Mouse (Mus musculus): ENCODE results near the gene Ecpas. TPM values are rescaled to one million over a fixed set of nuclear protein-coding genes. Genes with fewer than 3 reads are reported as not detected.

Ecpas gene
- polyA plus RNA-seq (2015; fragmentation: Nextera tagmentation; extraction: Ambion mirVana): 25.9 and 29.3 TPM in 2 replicates

DNA sequence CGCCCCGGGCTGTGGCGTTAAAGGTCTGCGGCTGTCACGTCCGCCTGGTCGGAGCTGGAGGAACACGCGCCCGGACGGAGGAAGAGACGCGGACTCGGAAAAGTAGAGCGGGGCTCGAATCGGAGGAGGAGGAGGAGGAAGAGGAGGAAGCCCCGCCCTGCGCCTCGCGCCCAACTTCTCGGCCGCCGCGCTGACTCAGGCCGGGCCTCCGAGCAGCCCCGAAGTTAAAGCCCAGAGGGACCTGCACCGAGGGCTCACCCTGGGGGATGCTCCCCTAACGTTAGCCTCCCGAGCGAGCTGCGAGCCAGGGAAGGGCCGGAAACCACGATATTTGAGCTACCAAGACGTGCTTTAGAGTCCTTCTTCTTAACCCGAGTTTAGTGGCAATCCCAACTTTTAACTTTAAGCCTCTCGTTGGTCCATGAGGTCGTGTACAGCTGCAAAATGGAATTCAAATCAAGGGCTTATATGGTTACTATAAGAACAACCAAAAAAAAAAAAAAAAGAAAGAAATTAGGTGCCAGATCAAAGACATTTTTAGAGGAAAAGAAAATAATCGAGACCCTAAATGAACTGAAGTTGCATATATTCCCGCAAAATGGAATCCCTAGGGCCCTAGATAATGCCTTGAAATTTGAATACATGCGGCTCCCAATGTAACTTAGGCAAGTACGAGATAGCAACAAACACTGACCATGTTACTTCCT is at the start of gene Ecpas:
Gene Ecpas (minus strand): TSS at position 121 of the 707 bp plus-strand sequence.
- H3K4me3 ChIP-seq (replicated peaks): peak within 1 kb of the TSS; percentile 91
- H3K27ac ChIP-seq: peak within 1 kb of the TSS; percentile 98
- H3K27me3 ChIP-seq (replicated peaks): no peaks in the 10 kb centered on the region
- no peaks in the 10 kb centered on the region for H3K4me1 ChIP-seq (replicated peaks)
- H3K4me2 ChIP-seq (replicated peaks): peak within 1 kb of the TSS; percentile 82
- WGBS: 4% methylated on average over 39 of the region's 43 CpGs
- H3K36me3 ChIP-seq: no peaks in the 10 kb centered on the region
- ATAC-seq: peak; percentile 78
- H3K9ac ChIP-seq: peak within 1 kb of the TSS; percentile 99
- no peaks in the 10 kb centered on the region for H3K9me3 ChIP-seq

DNA sequence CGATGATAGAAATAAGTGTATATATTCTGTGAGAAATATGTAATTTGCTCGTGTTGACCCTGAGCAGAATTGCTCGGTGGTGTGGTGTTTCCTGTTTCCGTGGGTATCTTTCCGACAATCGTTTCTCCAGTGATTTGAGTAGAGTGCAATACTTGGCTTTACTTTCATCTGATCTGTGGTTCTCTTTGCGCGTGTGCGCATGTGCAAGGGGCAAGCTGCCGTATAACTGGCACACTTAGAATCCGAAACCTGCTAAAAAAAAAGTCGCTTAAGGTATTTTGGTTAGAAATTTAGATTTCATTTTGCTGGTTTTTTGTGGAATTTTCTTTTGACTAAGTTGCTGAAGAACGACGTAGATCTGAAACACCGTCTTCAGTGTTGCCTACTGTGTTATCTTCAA is 49.2 kb upstream of the Ecpas start:
- Histone ChIP-seq H3K4me2 (replicated peaks) (no peak overlapping the region), H3K27ac (no peak overlapping the region), H3K36me3 (no peaks in the 10 kb centered on the region), H3K9ac (no peak overlapping the region), H3K27me3 (replicated peaks) (no peaks in the 10 kb centered on the region), H3K4me3 (replicated peaks) (no peak overlapping the region), H3K9me3 (no peaks in the 10 kb centered on the region), H3K4me1 (replicated peaks) (no peaks in the 10 kb centered on the region)
- no peak for ATAC-seq
- 91% methylated on average over 15 of the region's 15 CpGs for WGBS

DNA sequence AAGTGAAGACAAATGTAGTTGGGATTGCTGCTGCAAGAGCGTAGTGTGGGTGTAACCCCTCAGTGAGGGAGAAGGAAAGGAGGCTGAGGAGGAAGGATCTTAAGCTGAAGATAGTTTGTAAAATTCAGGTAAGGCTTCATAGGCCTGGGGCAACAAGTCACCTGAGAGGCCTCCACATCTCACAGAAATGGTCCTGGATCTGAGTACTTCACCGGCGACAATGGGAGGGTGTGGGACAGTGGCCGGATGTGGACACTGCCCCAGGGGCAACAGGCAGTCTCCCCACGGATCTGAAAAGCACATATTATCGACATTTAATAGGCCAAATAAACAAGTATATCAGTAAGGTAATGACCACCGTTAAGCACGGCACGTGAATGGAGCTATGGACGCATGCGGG is 40.1 kb upstream of the Ecpas start:
- Histone ChIP-seq H3K36me3 (no peaks in the 10 kb centered on the region), H3K4me1 (replicated peaks) (no peaks in the 10 kb centered on the region), H3K4me3 (replicated peaks) (no peak overlapping the region), H3K9ac (no peak overlapping the region), H3K4me2 (replicated peaks) (no peak overlapping the region), H3K27ac (no peak overlapping the region), H3K27me3 (replicated peaks) (no peaks in the 10 kb centered on the region), H3K9me3 (no peaks in the 10 kb centered on the region)
- no peak for ATAC-seq
- 91% methylated on average over 11 of the region's 11 CpGs for WGBS

DNA sequence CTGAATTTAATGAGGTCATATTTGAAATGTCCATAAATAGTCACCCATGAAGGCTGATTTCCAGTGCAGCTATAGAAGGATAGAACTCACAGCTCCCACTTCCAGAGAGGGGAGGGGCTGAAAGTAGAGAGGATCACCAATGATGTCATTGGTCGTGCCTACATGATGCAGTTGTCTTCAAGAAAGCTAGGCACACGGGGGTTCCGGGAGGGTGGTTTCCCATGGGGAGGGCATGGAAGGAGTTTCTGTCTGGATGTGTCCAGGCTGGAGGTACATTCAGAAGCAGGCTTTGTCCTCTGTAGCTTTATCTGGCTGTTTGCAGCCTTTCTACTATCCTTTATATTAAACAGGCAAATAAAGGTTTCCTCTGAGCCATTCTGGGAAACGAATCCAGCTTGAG is 35.8 kb upstream of the Ecpas start:
- Histone ChIP-seq H3K4me1 (replicated peaks) (no peaks in the 10 kb centered on the region; the same call in 1 of the 2 replicates), H3K27ac (no peak overlapping the region), H3K9ac (no peak overlapping the region), H3K4me2 (replicated peaks) (no peak overlapping the region), H3K27me3 (replicated peaks) (no peaks in the 10 kb centered on the region), H3K36me3 (no peaks in the 10 kb centered on the region), H3K9me3 (no peaks in the 10 kb centered on the region), H3K4me3 (replicated peaks) (no peak overlapping the region)
- ATAC-seq: no peak
- 83% methylated on average over 4 of the region's 4 CpGs for WGBS

DNA sequence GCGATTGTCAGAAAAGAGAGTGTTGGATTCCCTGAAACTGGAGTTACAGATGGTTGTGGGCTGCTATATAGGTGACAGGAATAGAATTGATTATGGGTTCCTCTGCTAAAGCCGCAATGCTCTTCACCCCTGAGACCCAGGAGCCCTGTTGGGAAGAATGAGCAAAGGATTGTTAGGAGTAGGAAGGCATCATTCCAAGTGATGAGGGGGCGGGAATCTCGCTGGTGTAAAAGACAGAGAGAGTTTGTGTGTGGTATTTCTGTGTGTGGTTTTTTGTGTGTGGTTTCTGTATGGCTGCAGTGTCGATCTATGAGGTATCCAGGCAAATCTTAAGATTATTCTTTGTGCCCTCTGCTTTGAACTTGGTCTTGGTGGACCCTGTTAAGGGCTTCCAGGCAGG is 32.1 kb upstream of the Ecpas start:
- no peak for ATAC-seq
- no peaks in the 10 kb centered on the region; the same call in 1 of the 2 replicates for H3K4me1 ChIP-seq (replicated peaks)
- H3K9me3 ChIP-seq: no peaks in the 10 kb centered on the region
- no peak overlapping the region for H3K27ac ChIP-seq
- peak overlapping the region; percentile 78; the same call in 1 of the 2 replicates for H3K4me2 ChIP-seq (replicated peaks)
- no peaks in the 10 kb centered on the region for H3K27me3 ChIP-seq (replicated peaks)
- H3K9ac ChIP-seq: no peak overlapping the region
- no peak overlapping the region for H3K4me3 ChIP-seq (replicated peaks)
- WGBS: 65% methylated on average over 5 of the region's 5 CpGs
- no peaks in the 10 kb centered on the region for H3K36me3 ChIP-seq

DNA sequence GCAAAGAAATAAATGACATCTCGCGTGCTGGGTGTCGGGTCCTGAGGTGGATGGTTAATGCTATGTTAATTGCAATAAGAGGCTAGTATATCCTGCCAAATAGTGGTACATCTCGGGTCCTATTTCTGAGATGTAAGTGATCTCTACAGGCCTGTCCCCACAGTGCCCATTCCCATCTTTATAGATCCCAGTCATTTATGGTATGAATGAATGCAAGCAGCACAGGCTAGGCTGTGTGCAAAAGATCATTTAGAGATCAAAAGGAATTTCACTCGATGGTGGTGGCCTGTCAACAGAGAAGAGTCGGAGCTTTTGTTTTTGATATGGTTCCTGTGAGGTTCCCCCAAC is 31.6 kb upstream of the Ecpas start:
- Histone ChIP-seq H3K9ac (peak overlapping the region; percentile 56), H3K4me1 (replicated peaks) (no peaks in the 10 kb centered on the region; the same call in 1 of the 2 replicates), H3K4me3 (replicated peaks) (peak overlapping the region; percentile 67), H3K9me3 (no peaks in the 10 kb centered on the region), H3K27ac (no peak overlapping the region), H3K4me2 (replicated peaks) (peak overlapping the region; percentile 78), H3K36me3 (no peaks in the 10 kb centered on the region), H3K27me3 (replicated peaks) (no peaks in the 10 kb centered on the region)
- 0 out of 2 replicates have a peak, but pooled peaks have one; percentile 5 for ATAC-seq
- 17% methylated on average over 6 of the region's 6 CpGs for WGBS

DNA sequence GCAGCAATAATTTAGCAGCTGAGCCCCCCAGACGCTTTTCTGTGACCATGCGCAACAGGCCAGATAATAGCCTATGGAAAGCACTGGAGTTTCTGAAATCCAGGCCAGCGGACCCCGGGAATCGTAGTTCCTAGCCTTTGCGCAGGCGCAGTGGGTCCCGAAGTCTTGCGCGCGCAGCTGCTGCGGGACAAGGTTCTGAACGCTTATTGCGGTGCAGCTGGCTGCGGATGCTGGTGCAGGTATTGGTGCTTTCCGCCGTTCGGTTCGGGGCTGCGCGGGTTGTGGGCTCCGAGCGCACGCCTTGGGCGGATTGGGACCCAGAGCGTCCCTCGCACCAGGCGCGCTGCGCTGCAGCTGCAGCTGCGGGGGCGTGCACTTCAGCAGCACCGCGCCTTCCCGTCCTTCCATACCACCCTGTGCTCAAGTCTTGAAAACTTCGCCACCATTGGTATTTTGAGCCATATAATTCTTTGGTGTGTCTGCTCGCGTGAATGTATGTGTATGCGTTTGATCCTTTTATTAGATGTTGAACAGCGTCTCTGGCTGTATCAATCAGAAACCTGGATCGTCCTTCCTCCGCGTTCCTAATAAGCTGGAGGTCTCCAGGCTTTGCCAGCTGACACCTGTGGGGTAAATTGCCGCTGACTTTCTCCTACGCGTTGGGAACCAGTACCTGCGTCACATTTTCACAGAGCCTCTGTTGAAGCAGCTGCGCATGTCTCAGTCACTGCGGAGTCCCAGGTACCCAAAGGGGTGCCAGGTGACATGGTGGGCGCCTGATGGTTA is 31.1 kb upstream of the Ecpas start, which contains the start of gene Zkscan16:
Gene Zkscan16 (plus strand): TSS at position 209 of the 786 bp plus-strand sequence.
- Histone ChIP-seq H3K36me3 (no peaks in the 10 kb centered on the region), H3K27ac (no peak within 1 kb of the TSS), H3K9ac (peak within 1 kb of the TSS; percentile 56), H3K4me3 (replicated peaks) (peak within 1 kb of the TSS; percentile 67), H3K27me3 (replicated peaks) (no peaks in the 10 kb centered on the region), H3K4me1 (replicated peaks) (no peaks in the 10 kb centered on the region; the same call in 1 of the 2 replicates), H3K4me2 (replicated peaks) (peak within 1 kb of the TSS; percentile 78), H3K9me3 (no peaks in the 10 kb centered on the region)
- WGBS: under 1% methylated on average over 50 of the region's 50 CpGs
- peak; percentile 86 for ATAC-seq

DNA sequence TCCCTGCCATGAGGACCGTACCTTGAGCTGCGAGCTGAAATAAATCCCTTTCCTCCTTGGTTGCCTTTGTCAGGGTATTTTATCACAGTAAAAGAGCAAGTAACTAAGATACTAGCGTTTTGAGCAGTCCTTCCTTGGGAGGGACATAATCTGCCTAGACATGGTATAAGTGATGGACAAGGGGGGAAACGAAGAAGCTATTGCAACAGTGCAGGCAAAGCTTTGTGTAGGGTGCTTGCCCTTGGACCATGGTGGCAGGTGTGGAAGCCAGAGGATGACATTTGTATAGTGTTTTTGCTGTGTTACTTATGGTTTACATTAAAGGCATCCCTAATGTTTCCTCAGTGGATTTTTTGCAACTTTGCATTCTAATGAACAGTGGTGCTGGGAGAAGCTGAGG is 30.4 kb upstream of the Ecpas start:
- no peaks in the 10 kb centered on the region for H3K9me3 ChIP-seq
- no peaks in the 10 kb centered on the region; the same call in 1 of the 2 replicates for H3K4me1 ChIP-seq (replicated peaks)
- no peaks in the 10 kb centered on the region for H3K27me3 ChIP-seq (replicated peaks)
- no peak overlapping the region; the same call in 1 of the 2 replicates for H3K9ac ChIP-seq
- H3K27ac ChIP-seq: no peak overlapping the region
- peak; percentile 16 for ATAC-seq
- WGBS: 86% methylated on average over 4 of the region's 4 CpGs
- no peaks in the 10 kb centered on the region for H3K36me3 ChIP-seq
- H3K4me3 ChIP-seq (replicated peaks): peak overlapping the region; percentile 67
- H3K4me2 ChIP-seq (replicated peaks): peak overlapping the region; percentile 78

DNA sequence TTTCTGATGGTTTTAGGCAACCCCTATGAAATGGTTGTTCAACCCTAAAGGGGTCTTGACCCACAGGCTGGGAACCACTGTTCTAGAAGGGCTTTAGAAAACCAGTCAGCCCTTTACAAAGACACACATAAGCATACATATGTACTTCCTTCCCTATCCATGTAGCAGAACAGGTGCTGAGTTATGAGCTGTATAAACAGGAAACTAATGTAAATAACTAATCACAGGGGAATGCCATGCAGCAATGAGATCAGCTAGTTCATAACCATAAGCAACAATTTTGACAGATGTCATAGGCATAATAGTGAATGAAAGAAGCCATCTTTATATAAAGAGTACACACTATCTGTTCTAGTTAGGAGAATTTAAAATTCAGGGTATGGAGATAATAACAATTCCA is 29.1 kb upstream of the Ecpas start:
- Histone ChIP-seq H3K4me1 (replicated peaks) (no peaks in the 10 kb centered on the region; the same call in 1 of the 2 replicates), H3K27me3 (replicated peaks) (no peaks in the 10 kb centered on the region), H3K36me3 (no peaks in the 10 kb centered on the region), H3K4me3 (replicated peaks) (no peak overlapping the region), H3K4me2 (replicated peaks) (no peak overlapping the region), H3K27ac (no peak overlapping the region), H3K9me3 (no peaks in the 10 kb centered on the region), H3K9ac (no peak overlapping the region)
- no peak for ATAC-seq

DNA sequence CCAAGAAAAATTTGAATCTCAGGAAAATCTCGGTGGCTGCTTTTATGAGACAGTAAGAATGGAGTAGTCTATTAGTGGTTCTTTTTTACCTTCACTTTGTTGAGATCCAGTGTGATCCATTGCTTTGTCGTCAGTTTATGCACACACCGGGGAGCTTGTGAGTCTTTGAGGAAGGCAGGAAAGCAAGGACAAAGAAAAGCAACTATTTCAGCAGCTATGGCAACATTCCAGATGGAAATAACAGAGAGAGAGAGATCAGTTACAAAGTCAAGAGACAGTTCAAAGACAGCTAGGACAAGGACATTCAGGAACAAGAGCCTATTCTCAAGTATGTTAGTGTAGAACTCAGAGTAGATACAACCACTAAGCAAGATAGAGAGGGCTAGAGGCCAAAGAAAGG is 23.3 kb upstream of the Ecpas start:
- Histone ChIP-seq H3K9me3 (no peaks in the 10 kb centered on the region), H3K27me3 (replicated peaks) (no peaks in the 10 kb centered on the region), H3K27ac (no peak overlapping the region), H3K9ac (no peak overlapping the region), H3K4me2 (replicated peaks) (no peak overlapping the region), H3K36me3 (no peaks in the 10 kb centered on the region), H3K4me1 (replicated peaks) (0 out of 2 replicates have a peak, but pooled peaks cover 2% of the 10 kb centered on the region), H3K4me3 (replicated peaks) (no peak overlapping the region)
- ATAC-seq: no peak
- WGBS: 73% methylated on average over 3 of the region's 3 CpGs

DNA sequence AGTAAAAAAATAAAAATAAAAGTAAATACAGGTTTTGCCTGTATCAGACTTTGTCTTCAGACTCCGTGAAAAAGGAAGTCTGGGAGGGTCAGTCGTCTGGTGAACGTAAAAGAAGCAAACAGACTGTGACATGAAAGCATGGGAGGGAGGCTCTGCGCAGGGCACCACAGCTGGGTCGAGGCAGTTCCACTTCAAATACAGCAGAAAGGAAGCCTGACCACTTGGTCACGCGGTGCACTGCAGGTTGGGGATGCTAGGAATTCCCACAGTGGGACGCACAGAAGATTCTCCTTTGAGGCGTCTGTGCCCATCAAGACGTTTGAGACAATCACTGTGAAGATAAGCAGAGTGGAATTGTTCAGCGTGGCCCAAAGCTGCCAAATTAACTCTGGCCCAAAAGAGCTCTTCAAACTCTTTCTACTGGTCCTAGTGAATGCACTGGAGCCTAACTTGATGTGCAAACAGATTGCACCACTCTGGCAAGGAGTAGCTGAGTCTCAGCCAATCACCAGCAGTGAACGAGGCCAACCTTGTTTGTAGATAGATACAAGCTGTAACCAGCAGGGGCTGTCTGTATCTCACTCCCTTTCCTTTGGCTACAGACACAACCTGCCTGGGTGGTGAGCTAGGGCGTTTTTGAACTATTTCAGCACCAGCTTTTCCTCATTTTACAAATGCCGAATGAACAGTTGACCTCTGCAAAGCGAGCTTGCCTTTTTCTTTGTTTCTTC is 22.4 kb upstream of the Ecpas start:
- Histone ChIP-seq H3K4me2 (replicated peaks) (peak overlapping the region; percentile 15), H3K27me3 (replicated peaks) (no peaks in the 10 kb centered on the region), H3K4me3 (replicated peaks) (no peak overlapping the region), H3K4me1 (replicated peaks) (0 out of 2 replicates have a peak, but pooled peaks cover 2% of the 10 kb centered on the region), H3K9ac (no peak overlapping the region), H3K27ac (no peak overlapping the region), H3K36me3 (no peaks in the 10 kb centered on the region), H3K9me3 (no peaks in the 10 kb centered on the region)
- WGBS: 21% methylated on average over 15 of the region's 15 CpGs
- peak; percentile 81 for ATAC-seq

DNA sequence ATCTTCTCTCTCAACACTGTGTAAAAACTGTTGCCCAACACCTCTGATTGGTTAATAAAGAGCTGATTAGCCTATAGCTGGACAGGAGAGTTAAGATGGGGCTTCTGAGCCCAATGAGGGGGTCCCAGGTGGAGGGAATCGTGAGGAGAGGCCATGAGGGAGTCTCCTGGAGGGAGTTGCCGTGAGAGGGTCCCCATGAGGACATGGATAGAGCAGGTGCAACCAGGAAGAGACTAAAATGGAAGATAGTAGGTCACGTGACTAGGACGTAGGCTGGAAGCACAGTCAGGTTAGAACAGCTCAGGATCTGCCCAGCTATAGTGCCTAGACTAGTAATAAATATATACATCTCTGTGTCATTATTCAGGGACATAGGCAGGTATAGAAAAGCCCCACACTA is 21.8 kb upstream of the Ecpas start:
- WGBS: 75% methylated on average over 4 of the region's 4 CpGs
- ATAC-seq: no peak

More for the DNA sequence above, 21.8 kb upstream of the Ecpas start:
- Histone ChIP-seq H3K4me3 (replicated peaks) (no peak overlapping the region), H3K27me3 (replicated peaks) (no peaks in the 10 kb centered on the region), H3K9ac (no peak overlapping the region), H3K36me3 (no peaks in the 10 kb centered on the region), H3K9me3 (no peaks in the 10 kb centered on the region), H3K27ac (no peak overlapping the region), H3K4me2 (replicated peaks) (no peak overlapping the region), H3K4me1 (replicated peaks) (0 out of 2 replicates have a peak, but pooled peaks cover 2% of the 10 kb centered on the region)

All from intestine, embryonic 15.5 days (tissue).